ENCODE assay signal across 19 mouse cellular contexts in the genomic region with DNA sequence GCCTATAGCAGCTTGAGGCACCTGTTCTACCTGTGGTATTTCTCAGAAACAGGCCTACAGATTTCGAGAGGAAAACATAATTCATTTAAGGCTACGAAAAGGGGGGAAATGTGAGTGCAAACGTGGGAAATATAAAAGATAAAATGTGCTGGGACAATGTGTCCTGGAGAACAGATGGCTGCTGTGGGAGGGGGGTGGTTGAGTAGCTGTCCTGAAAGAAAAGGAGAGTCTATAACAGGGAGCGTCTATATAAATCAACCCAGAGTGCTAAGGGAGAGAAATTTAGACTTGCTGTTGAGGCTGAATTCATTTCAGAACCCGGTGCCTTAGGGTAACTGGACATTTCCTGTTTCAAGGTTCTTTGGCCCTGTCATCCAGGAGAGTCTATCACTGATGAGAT.
DNase-seq lines count a peak whose midpoint lies in the region; TF ChIP-seq lines count a peak whose summit lies in the region.
"Had no signal": no experiment of that assay in that cellular context is flagged by ENCODE, and none has a peak within 500 bp of the region (broad histone marks: within the 10 kb centered on the region; RNA-seq: fewer than 3 reads in every experiment).

No protein-coding gene starts in this region.

- H3K4me3 ChIP-seq in layer of hippocampus, adult 2 months = no peak overlapping the region
- H3K4me3 ChIP-seq: embryonic facial prominence, embryonic 15.5 days; gastrocnemius, adult 2 months; liver, embryonic 12.5 days; midbrain, embryonic 13.5 days; neural tube, embryonic 15.5 days had no signal

- TF ChIP-seq CTCF in layer of hippocampus, adult 2 months (conservative IDR thresholded peaks at IDR 0.05) = no peak

- intact Hi-C loops in left cerebral cortex, postnatal 10 days (cut with DNase I) = no loop called here

- peak overlapping the region; percentile 18; the same call in 1 of the 2 replicates for H3K27ac ChIP-seq in layer of hippocampus, adult 2 months
- H3K27ac ChIP-seq: embryonic facial prominence, embryonic 15.5 days; gastrocnemius, adult 2 months; liver, embryonic 12.5 days; midbrain, embryonic 13.5 days; neural tube, embryonic 15.5 days had no signal

- peak; percentile 11 to 17 for DNase-seq in frontal cortex, postnatal 10 days (ENCODE audit: low spot score in 2 of 2)
- DNase-seq in layer of hippocampus, adult 2 months (ENCODE audit: low spot score in 2 of 2) = peak; percentile 16 to 21
- peak; percentile 7 to 16 for DNase-seq in left cerebral cortex, postnatal 10 days (ENCODE audit: extremely low spot score in 1 of 2, low spot score in 2 of 2)
- DNase-seq in right cerebral cortex, postnatal 36 days (ENCODE audit: low spot score in 2 of 2) = peak; percentile 36 to 62
- DNase-seq in spleen, adult 12 weeks (ENCODE audit: low spot score) = no peak
- DNase-seq in cerebellum, postnatal 4 days (ENCODE audit: low spot score in 2 of 2) = no peak
- no peak for DNase-seq in cerebellum, postnatal 10 days
- DNase-seq: cerebellum, adult 9-10 months; gastrocnemius, adult 2 months; heart, adult 18-20 months; kidney, adult 8-10 months; kidney, postnatal 36 days; lung, embryonic 14.5 days; retina, postnatal 1 day; thymus, postnatal 4 days had no signal

Comparison
In these comparisons a context has a peak if more than half of its experiments do, and no peak if none do; other contexts are left out.
1. DNase-seq: peak in frontal cortex, postnatal 10 days (2 of 2), layer of hippocampus, adult 2 months (2 of 2), left cerebral cortex, postnatal 10 days (2 of 2) and right cerebral cortex, postnatal 36 days (2 of 2); none in spleen, adult 12 weeks (single experiment), cerebellum, postnatal 4 days (0 of 2) and cerebellum, postnatal 10 days (0 of 2).